Mouse (Mus musculus) layer of hippocampus, postnatal 25 days (tissue): ENCODE results near the gene Nploc4. TPM values are rescaled to one million over a fixed set of nuclear protein-coding genes. Genes with fewer than 3 reads are reported as not detected.

Experiments used
- DNase-seq, 2 experiments: peaks; one replicate each; pipeline ENCODE4 v3.0.0; 2022; ENCODE audit warnings: mixed read lengths in 2 of 2, low spot score in 1 of 2; ENCODE audit errors: extremely low spot score in 1 of 2
- microRNA-seq, 2 experiments: library from miRNA; unstranded; fragments of <30 nt; microRNA quantifications; one replicate each; pipeline ENCODE4 v1.2.0; 2021
- total RNA-seq, 2 experiments: library from RNA; stranded (reverse); gene quantifications; 2 replicates each; pipeline ENCODE4 v1.2.3; 2021

Nploc4 gene
- total RNA-seq, 2 experiments from 2014 or later, result 62.4 to 63.0 TPM

- DNase-seq, result no peak
These were observed 93.8 kb downstream of the Nploc4 start for GRCm38 (mm10) chr11:120343519-120344309.

- DNase-seq, result no peak
These were observed 94.8 kb downstream of the Nploc4 start for GRCm38 (mm10) chr11:120342656-120343160.

GRCm38 (mm10) chr11:120341661-120342060 lies 95.8 kb downstream of the Nploc4 start:
- DNase-seq, result no peak

GRCm38 (mm10) chr11:120339978-120340513 lies 97.5 kb downstream of the Nploc4 start:
- DNase-seq, result no peak

GRCm38 (mm10) chr11:120338786-120339185 lies 98.7 kb downstream of the Nploc4 start:
- DNase-seq, result no peak

- DNase-seq, result no peak
These were observed 100.1 kb downstream of the Nploc4 start for GRCm38 (mm10) chr11:120337447-120337846.

GRCm38 (mm10) chr11:120335431-120336021 lies 102.0 kb downstream of the Nploc4 start:
- DNase-seq, result no peak

Small RNA genes within 50 kb of the gene (microRNA-seq; reads per million reads assigned to microRNA genes)
- 0 reads per million in 2 experiments for gene Gm23419
- 0.80 to 2.8 reads per million in 2 experiments for gene Mir6935

Other genes with a start within 250 kb of the Nploc4 start
- gene Bahcc1, start 204.8 kb downstream of the Nploc4 start, total RNA-seq, result 10 to 100 TPM; 17.7 to 22.6 TPM
- gene Actg1, start 89.2 kb downstream of the Nploc4 start, total RNA-seq, result 1,000 to 10,000 TPM; 1,451 to 1,562 TPM
- gene Fscn2, start 76.2 kb downstream of the Nploc4 start, total RNA-seq, result under 1 TPM in 1 of 2 experiments, not detected in 1; 0.89 TPM
- gene Faap100, start 58.9 kb downstream of the Nploc4 start, total RNA-seq, result 10 to 100 TPM; 16.2 to 17.1 TPM
- 1 to 10 TPM in 1 of 2 experiments, under 1 TPM in 1; 0.32 to 6.8 TPM for gene Tspan10, start 4.9 kb upstream of the Nploc4 start, total RNA-seq
- under 1 TPM; 0.56 to 0.59 TPM for gene Pde6g, start 15.8 kb upstream of the Nploc4 start, total RNA-seq
- gene Oxld1, start 20.4 kb upstream of the Nploc4 start, total RNA-seq, result 10 to 100 TPM; 15.5 to 16.2 TPM
- 10 to 100 TPM; 23.6 to 26.8 TPM for gene Ccdc137, start 20.4 kb upstream of the Nploc4 start, total RNA-seq
- gene Arl16, start 29.9 kb upstream of the Nploc4 start, total RNA-seq, result 10 to 100 TPM; 50.8 to 53.8 TPM
- gene Mrpl12, start 46.9 kb upstream of the Nploc4 start, total RNA-seq, result 10 to 100 TPM; 60.9 to 72.0 TPM
- gene Slc25a10, start 54.1 kb upstream of the Nploc4 start, total RNA-seq, result 10 to 100 TPM; 18.1 to 22.4 TPM
- under 1 TPM; 0.15 to 0.19 TPM for gene Gcgr, start 93.0 kb upstream of the Nploc4 start, total RNA-seq
- 10 to 100 TPM; 86.1 to 86.5 TPM for gene Mcrip1, start 112.0 kb upstream of the Nploc4 start, total RNA-seq
- gene Ppp1r27, start 113.4 kb upstream of the Nploc4 start, total RNA-seq, result not detected
- 100 to 1,000 TPM; 127 to 136 TPM for gene P4hb, start 135.5 kb upstream of the Nploc4 start, total RNA-seq
- 100 to 1,000 TPM; 306 to 324 TPM for gene Arhgdia, start 143.9 kb upstream of the Nploc4 start, total RNA-seq
- 10 to 100 TPM; 61.7 to 67.4 TPM for gene Alyref, start 160.7 kb upstream of the Nploc4 start, total RNA-seq
- 100 to 1,000 TPM in 1 of 2 experiments, 10 to 100 TPM in 1; 87.2 to 109 TPM for gene Anapc11, start 160.7 kb upstream of the Nploc4 start, total RNA-seq
- 1 to 10 TPM; 2.1 to 2.9 TPM for gene Npb, start 170.8 kb upstream of the Nploc4 start, total RNA-seq
- 100 to 1,000 TPM; 133 to 162 TPM for gene Pcyt2, start 180.2 kb upstream of the Nploc4 start, total RNA-seq
- 10 to 100 TPM; 36.1 to 42.4 TPM for gene Sirt7, start 187.5 kb upstream of the Nploc4 start, total RNA-seq
- 10 to 100 TPM; 68.9 to 83.2 TPM for gene Mafg, start 195.9 kb upstream of the Nploc4 start, total RNA-seq
- 1 to 10 TPM; 4.3 to 4.9 TPM for gene Pycr1, start 206.1 kb upstream of the Nploc4 start, total RNA-seq
- 1 to 10 TPM; 2.5 to 3.5 TPM for gene Myadml2, start 210.4 kb upstream of the Nploc4 start, total RNA-seq
- 1 to 10 TPM; 4.5 to 8.2 TPM for gene Notum, start 223.5 kb upstream of the Nploc4 start, total RNA-seq
- gene Aspscr1, start 235.3 kb upstream of the Nploc4 start, total RNA-seq, result 10 to 100 TPM; 50.0 to 55.7 TPM